Mouse (Mus musculus) midbrain, embryonic 14.5 days (tissue): ENCODE data around the gene Rgs9bp. TPM values are rescaled to one million over a fixed set of nuclear protein-coding genes. Genes with fewer than 3 reads are reported as not detected.
"Not testable (repeated sequence)": the region's sequence is repeated elsewhere in the genome, so short reads cannot be mapped to it uniquely, and the experiment has no call there.

Experiments used
- ATAC-seq: fragments of 200-750 bp; cut with Nextera tagmentation; 2 replicates; pipeline ENCODE4 v1.8.0; 2017; ENCODE audit warnings: moderate number of reproducible peaks, moderate library complexity; ENCODE audit not compliant: low FRiP score, low TSS enrichment
- DNase-seq: peaks from one replicate; pipeline ENCODE4 v3.0.0-alpha.2; 2015
- H3K27ac ChIP-seq: fragments of 300-500 bp; sonication (generic); replicated peaks from 2 replicates; pipeline ENCODE4 v1.5.1; 2014; ENCODE audit warnings: mild to moderate bottlenecking, low read depth, low read length, moderate library complexity
- H3K27me3 ChIP-seq: fragments of 300-500 bp; sonication (generic); 2 replicates; pipeline ENCODE4 v1.6.1; 2014; ENCODE audit warnings: low read length, control low read depth, mixed read lengths; ENCODE audit not compliant: control insufficient read depth, insufficient read depth
- H3K36me3 ChIP-seq: fragments of 300-500 bp; sonication (generic); 2 replicates; pipeline ENCODE4 v1.6.1; 2014; ENCODE audit warnings: low read length, control low read depth; ENCODE audit not compliant: control insufficient read depth, insufficient read depth
- H3K4me1 ChIP-seq: fragments of 300-500 bp; sonication (generic); 2 replicates; pipeline ENCODE4 v1.6.1; 2014; ENCODE audit warnings: mild to moderate bottlenecking, antibody characterized with exemption, low read length, control low read depth; ENCODE audit not compliant: control insufficient read depth, insufficient read depth
- H3K4me2 ChIP-seq: fragments of 300-500 bp; sonication (generic); 2 replicates; pipeline ENCODE4 v1.6.1; 2014; ENCODE audit warnings: mild to moderate bottlenecking, low read length, moderate library complexity
- H3K4me3 ChIP-seq: fragments of 300-500 bp; sonication (generic); replicated peaks from 2 replicates; pipeline ENCODE4 v1.5.1; 2014; ENCODE audit warnings: low read depth, low read length
- H3K9ac ChIP-seq: fragments of 300-500 bp; sonication (generic); replicated peaks from 2 replicates; pipeline ENCODE4 v1.6.1; 2014; ENCODE audit warnings: mild to moderate bottlenecking, low read length, moderate library complexity
- H3K9me3 ChIP-seq: fragments of 300-500 bp; sonication (generic); 2 replicates; pipeline ENCODE4 v1.6.1; 2016; ENCODE audit warnings: low read length, control low read depth, mixed read lengths; ENCODE audit not compliant: control insufficient read depth
- WGBS: fragments of 180-500 bp; shearing (Covaris S2); extraction: QIAGEN DNeasy Blood & Tissue Kit; methylation state at CpG from one replicate; pipeline ENCODE4 v1.1.7; 2014; 5-methylcytosine and 5-hydroxymethylcytosine counted together
- polyA plus RNA-seq: library from polyadenylated mRNA; unstranded; fragments of >200 nt; fragmentation: Nextera tagmentation; extraction: Ambion mirVana; gene quantifications from 2 replicates; pipeline ENCODE4 v1.2.1, GENCODE M21; 2014

The Rgs9bp gene
- polyA plus RNA-seq, 1 experiment from 2014 or later, result 0.07 TPM

GRCm38 (mm10) chr7:35586906-35587445 lies 1.6 kb upstream of the Rgs9bp start:
- H3K27me3 ChIP-seq, result peaks cover 29% of the 10 kb centered on the region
- no peak for ATAC-seq
- no peak for DNase-seq
- 19% methylated on average over 15 of the region's 15 CpGs for WGBS
- H3K4me3 ChIP-seq, result peak overlapping the region; percentile 83
- no peak overlapping the region for H3K27ac ChIP-seq
- peaks cover 18% of the 10 kb centered on the region; the same call in 1 of the 2 replicates for H3K4me1 ChIP-seq
- H3K9ac ChIP-seq, result peak overlapping the region; percentile 68
- H3K4me2 ChIP-seq, result peak overlapping the region; percentile 94
- H3K9me3 ChIP-seq, result no peaks in the 10 kb centered on the region
- no peaks in the 10 kb centered on the region for H3K36me3 ChIP-seq

- ATAC-seq (peak; percentile 98), DNase-seq (peak; percentile 97)
- Histone ChIP-seq H3K4me3 (peak within 1 kb of the TSS; percentile 83), H3K4me1 (peaks cover 18% of the 10 kb centered on the region; the same call in 1 of the 2 replicates), H3K36me3 (no peaks in the 10 kb centered on the region), H3K4me2 (peak within 1 kb of the TSS; percentile 94), H3K27ac (no peak within 1 kb of the TSS; the same call in 1 of the 2 replicates), H3K9me3 (no peaks in the 10 kb centered on the region), H3K27me3 (peaks cover 29% of the 10 kb centered on the region), H3K9ac (peak within 1 kb of the TSS; percentile 68)
- WGBS, result under 1% methylated on average over 49 of the region's 49 CpGs
These were observed 898 bp upstream of the Rgs9bp start, which contains the start of gene Ankrd27 for GRCm38 (mm10) chr7:35586055-35586905. Ankrd27 (plus strand) TSS chr7:35586244.

GRCm38 (mm10) chr7:35584786-35585190 lies 594 bp downstream of the Rgs9bp start:
- peaks cover 18% of the 10 kb centered on the region; the same call in 1 of the 2 replicates for H3K4me1 ChIP-seq
- H3K4me2 ChIP-seq, result peak overlapping the region; percentile 94
- H3K9me3 ChIP-seq, result no peaks in the 10 kb centered on the region
- DNase-seq (peak; percentile 69), ATAC-seq (no peak)
- H3K36me3 ChIP-seq, result no peaks in the 10 kb centered on the region
- H3K9ac ChIP-seq, result peak overlapping the region; percentile 47
- WGBS, result under 1% methylated on average over 50 of the region's 50 CpGs
- no peak overlapping the region for H3K27ac ChIP-seq
- H3K4me3 ChIP-seq, result peak overlapping the region; percentile 83
- H3K27me3 ChIP-seq, result peaks cover 29% of the 10 kb centered on the region

- Histone ChIP-seq H3K9ac (peak overlapping the region; percentile 47; the same call in 1 of the 2 replicates), H3K4me2 (peak overlapping the region; percentile 94), H3K9me3 (no peaks in the 10 kb centered on the region), H3K36me3 (no peaks in the 10 kb centered on the region), H3K27me3 (peaks cover 29% of the 10 kb centered on the region), H3K4me1 (peaks cover 18% of the 10 kb centered on the region; the same call in 1 of the 2 replicates), H3K27ac (no peak overlapping the region), H3K4me3 (peak overlapping the region; percentile 83)
- no peak for ATAC-seq
- 4% methylated on average over 36 of the region's 36 CpGs for WGBS
- peak; percentile 8 for DNase-seq
These were observed 1.2 kb downstream of the Rgs9bp start for GRCm38 (mm10) chr7:35584068-35584785.

GRCm38 (mm10) chr7:35583476-35584025 lies 1.8 kb downstream of the Rgs9bp start:
- no peak for DNase-seq
- H3K27ac ChIP-seq, result no peak overlapping the region
- peaks cover 29% of the 10 kb centered on the region for H3K27me3 ChIP-seq
- 7% methylated on average over 11 of the region's 11 CpGs for WGBS
- H3K9me3 ChIP-seq, result no peaks in the 10 kb centered on the region
- no peak overlapping the region for H3K4me2 ChIP-seq
- ATAC-seq, result no peak
- H3K9ac ChIP-seq, result no peak overlapping the region
- H3K4me3 ChIP-seq, result no peak overlapping the region
- H3K36me3 ChIP-seq, result no peaks in the 10 kb centered on the region
- H3K4me1 ChIP-seq, result peaks cover 18% of the 10 kb centered on the region; the same call in 1 of the 2 replicates

- WGBS, result 75% methylated on average over 5 of the region's 5 CpGs
- DNase-seq, result no peak
These were observed 2.7 kb downstream of the Rgs9bp start for GRCm38 (mm10) chr7:35582719-35583118.

GRCm38 (mm10) chr7:35579849-35580248 lies 5.5 kb downstream of the Rgs9bp start:
- H3K27ac ChIP-seq, result no peak overlapping the region
- H3K4me1 ChIP-seq, result 0 out of 2 replicates have a peak, but pooled peaks cover 7% of the 10 kb centered on the region
- no peak overlapping the region for H3K4me3 ChIP-seq
- ATAC-seq (no peak), DNase-seq (peak; percentile 48)
- H3K9ac ChIP-seq, result no peak overlapping the region
- no peaks in the 10 kb centered on the region for H3K9me3 ChIP-seq
- no peaks in the 10 kb centered on the region for H3K36me3 ChIP-seq
- peaks cover 24% of the 10 kb centered on the region for H3K27me3 ChIP-seq
- WGBS, result 38% methylated on average over 4 of the region's 4 CpGs
- H3K4me2 ChIP-seq, result no peak overlapping the region

More at GRCm38 (mm10) chr7:35582719-35583118, 2.7 kb downstream of the Rgs9bp start:
- no peaks in the 10 kb centered on the region for H3K36me3 ChIP-seq
- no peaks in the 10 kb centered on the region for H3K9me3 ChIP-seq
- no peak overlapping the region for H3K4me2 ChIP-seq
- H3K9ac ChIP-seq, result no peak overlapping the region
- no peak for ATAC-seq
- peaks cover 29% of the 10 kb centered on the region for H3K27me3 ChIP-seq
- H3K4me1 ChIP-seq, result peaks cover 18% of the 10 kb centered on the region; the same call in 1 of the 2 replicates
- no peak overlapping the region for H3K4me3 ChIP-seq
- no peak overlapping the region for H3K27ac ChIP-seq

GRCm38 (mm10) chr7:35570883-35571282 lies 14.5 kb downstream of the Rgs9bp start:
- DNase-seq, H3K27me3 ChIP-seq, H3K4me2 ChIP-seq, H3K36me3 ChIP-seq, H3K4me3 ChIP-seq, H3K9me3 ChIP-seq, H3K4me1 ChIP-seq, H3K27ac ChIP-seq, ATAC-seq, H3K9ac ChIP-seq: not testable (repeated sequence)
- WGBS, result 22% methylated on average over 6 of the region's 6 CpGs
